ENCODE assay signal across 16 mouse cellular contexts in the genomic region with DNA sequence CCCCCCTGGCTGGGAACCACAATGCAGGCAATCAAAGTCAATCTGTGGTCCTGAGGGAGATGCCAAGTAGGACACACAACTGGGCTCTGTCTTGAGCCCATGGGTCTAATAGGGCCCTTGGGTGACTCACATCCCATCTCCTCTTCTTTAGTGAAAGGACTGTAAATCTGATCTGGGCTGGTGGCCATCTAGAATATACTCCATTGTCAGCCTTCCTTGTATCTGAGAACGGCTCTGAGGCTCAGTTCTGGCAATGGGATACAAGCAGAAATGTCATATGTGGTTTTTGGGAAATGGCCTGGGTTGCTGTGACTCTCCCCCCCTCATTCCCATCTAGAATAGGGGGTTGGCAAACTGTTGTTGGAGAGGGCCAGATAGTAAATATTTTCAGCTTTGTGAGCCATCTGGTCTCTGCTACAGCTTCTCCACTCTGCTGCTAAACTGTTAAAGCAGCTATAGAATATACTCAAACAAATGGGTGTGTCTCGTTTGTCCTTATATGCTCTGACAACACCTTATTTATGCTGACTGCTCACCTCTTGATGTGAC. TPM values are rescaled to one million over a fixed set of nuclear protein-coding genes. Genes with fewer than 3 reads are reported as not detected.
"Had no signal": no experiment of that assay in that cellular context is flagged by ENCODE, and none has a peak within 500 bp of the region (broad histone marks: within the 10 kb centered on the region; RNA-seq: fewer than 3 reads in every experiment).

No protein-coding gene starts in this region.

- DNase-seq: kidney, postnatal 25 days; lung, adult 2 months; lung, postnatal 36 days; midbrain, embryonic 14.5 days; right cerebral cortex, adult 18-20 months; right cerebral cortex, postnatal 25 days had no signal

- H3K9ac ChIP-seq: liver, embryonic 15.5 days; neural tube, embryonic 15.5 days had no signal

- H3K27ac ChIP-seq: left cerebral cortex, adult 2 months; limb, embryonic 10.5 days; liver, embryonic 15.5 days; neural tube, embryonic 15.5 days; stomach, postnatal 0 days had no signal

- H3K4me3 ChIP-seq: left cerebral cortex, adult 2 months; limb, embryonic 10.5 days; liver, embryonic 15.5 days; midbrain, embryonic 10.5 days; myocyte; neural tube, embryonic 15.5 days had no signal

- ATAC-seq: lung, postnatal 0 days had no signal

- H3K9me3 ChIP-seq: limb, embryonic 10.5 days; liver, embryonic 15.5 days; midbrain, embryonic 10.5 days; neural tube, embryonic 15.5 days had no signal

- H3K4me1 ChIP-seq: liver, embryonic 15.5 days had no signal

- H3K27me3 ChIP-seq: liver, embryonic 15.5 days; neural tube, embryonic 15.5 days had no signal

- H3K4me2 ChIP-seq: liver, embryonic 11.5 days; liver, embryonic 15.5 days; neural tube, embryonic 15.5 days had no signal

- H3K36me3 ChIP-seq: limb, embryonic 10.5 days; liver, embryonic 15.5 days; midbrain, embryonic 10.5 days; neural tube, embryonic 15.5 days had no signal

RNA-seq across cellular contexts. Expression of a gene that starts 17.6 kb away (rescaled TPM):
- total RNA-seq: megakaryocyte progenitor cell, adult 5-6 weeks had no signal
- polyA plus RNA-seq: lung, adult 2 months; lung, postnatal 0 days had no signal
